In genomic region chr4:97788537-97788936, GRCm38 (mm10) we compare ENCODE assay signal across 28 mouse cellular contexts. TPM values are rescaled to one million over a fixed set of nuclear protein-coding genes. Genes with fewer than 3 reads are reported as not detected.
A peak's percentile ranks its signal among the peaks of the same experiment; 100 is the strongest.
DNase-seq lines count a peak whose midpoint lies in the region; ATAC-seq and TF ChIP-seq lines count a peak whose summit lies in the region.
"Had no signal": no experiment of that assay in that cellular context is flagged by ENCODE, and none has a peak within 500 bp of the region (broad histone marks: within the 10 kb centered on the region; RNA-seq: fewer than 3 reads in every experiment).

No protein-coding gene starts in this region.

- no peak for TF ChIP-seq EP300 in lung, postnatal 0 days (IDR thresholded peaks at IDR 0.05)

- H3K4me3 ChIP-seq in gastrocnemius, adult 2 months, result no peak overlapping the region
- no peak overlapping the region for H3K4me3 ChIP-seq in hindbrain, embryonic 13.5 days
- no peak overlapping the region for H3K4me3 ChIP-seq in hindbrain, embryonic 10.5 days
- H3K4me3 ChIP-seq in lung, postnatal 0 days (ENCODE audit: low read depth, low read length), result no peak overlapping the region
- H3K4me3 ChIP-seq in forebrain, embryonic 16.5 days (replicated peaks; ENCODE audit: low read length), result no peak overlapping the region
- H3K4me3 ChIP-seq in midbrain, embryonic 14.5 days (replicated peaks; ENCODE audit: low read depth, low read length), result no peak overlapping the region
- H3K4me3 ChIP-seq: intestine, embryonic 15.5 days; limb, embryonic 12.5 days had no signal

- peak overlapping the region; percentile 67 for H3K27ac ChIP-seq in gastrocnemius, adult 2 months
- 0 out of 2 replicates have a peak overlapping the region, but pooled peaks have one; percentile 30 for H3K27ac ChIP-seq in hindbrain, embryonic 13.5 days
- H3K27ac ChIP-seq in hindbrain, embryonic 10.5 days, result no peak overlapping the region
- H3K27ac ChIP-seq in lung, postnatal 0 days (ENCODE audit: low read length), result peak overlapping the region; percentile 43; the same call in 1 of the 2 replicates
- peak overlapping the region; percentile 60 for H3K27ac ChIP-seq in forebrain, embryonic 16.5 days (ENCODE audit: low read length)
- no peak overlapping the region for H3K27ac ChIP-seq in midbrain, embryonic 14.5 days (replicated peaks; ENCODE audit: low read depth, low read length)
- H3K27ac ChIP-seq: intestine, embryonic 15.5 days; limb, embryonic 12.5 days had no signal

- no peak overlapping the region for H3K9ac ChIP-seq in hindbrain, embryonic 13.5 days
- H3K9ac ChIP-seq in lung, postnatal 0 days (replicated peaks; ENCODE audit: low read depth), result no peak overlapping the region
- no peak overlapping the region for H3K9ac ChIP-seq in forebrain, embryonic 16.5 days (replicated peaks; ENCODE audit: low read depth, low read length)
- no peak overlapping the region for H3K9ac ChIP-seq in midbrain, embryonic 14.5 days (replicated peaks; ENCODE audit: low read length)
- H3K9ac ChIP-seq: intestine, embryonic 15.5 days; limb, embryonic 12.5 days; liver, postnatal 0 days had no signal

- H3K4me2 ChIP-seq in hindbrain, embryonic 13.5 days, result no peak overlapping the region
- no peak overlapping the region for H3K4me2 ChIP-seq in lung, postnatal 0 days (replicated peaks; ENCODE audit: low read depth, low read length)
- H3K4me2 ChIP-seq in forebrain, embryonic 16.5 days (ENCODE audit: low read length), result peak overlapping the region; percentile 6
- H3K4me2 ChIP-seq in midbrain, embryonic 14.5 days (ENCODE audit: low read length), result no peak overlapping the region
- H3K4me2 ChIP-seq: intestine, embryonic 15.5 days; limb, embryonic 12.5 days; liver, embryonic 11.5 days; midbrain, embryonic 11.5 days had no signal

- no peaks in the 10 kb centered on the region for H3K9me3 ChIP-seq in hindbrain, embryonic 13.5 days
- H3K9me3 ChIP-seq in hindbrain, embryonic 10.5 days, result no peaks in the 10 kb centered on the region
- no peaks in the 10 kb centered on the region for H3K9me3 ChIP-seq in lung, postnatal 0 days (ENCODE audit: low read length)
- H3K9me3 ChIP-seq in forebrain, embryonic 16.5 days (ENCODE audit: control insufficient read depth, low read length), result no peaks in the 10 kb centered on the region
- no peaks in the 10 kb centered on the region for H3K9me3 ChIP-seq in midbrain, embryonic 14.5 days (ENCODE audit: control insufficient read depth, low read length)
- H3K9me3 ChIP-seq: intestine, embryonic 15.5 days; limb, embryonic 12.5 days had no signal

- H3K36me3 ChIP-seq in hindbrain, embryonic 13.5 days, result peaks cover 2% of the 10 kb centered on the region
- H3K36me3 ChIP-seq in hindbrain, embryonic 10.5 days, result peaks cover 16% of the 10 kb centered on the region
- H3K36me3 ChIP-seq in lung, postnatal 0 days (ENCODE audit: insufficient read depth, low read length), result peaks cover under 1% of the 10 kb centered on the region; the same call in 1 of the 2 replicates
- peaks cover 2% of the 10 kb centered on the region for H3K36me3 ChIP-seq in forebrain, embryonic 16.5 days (ENCODE audit: control insufficient read depth, insufficient read depth)
- H3K36me3 ChIP-seq in midbrain, embryonic 14.5 days (ENCODE audit: control insufficient read depth, insufficient read depth, low read length), result peaks cover 4% of the 10 kb centered on the region; the same call in 1 of the 2 replicates

- H3K27me3 ChIP-seq in hindbrain, embryonic 13.5 days, result no peaks in the 10 kb centered on the region
- peaks cover 76% of the 10 kb centered on the region for H3K27me3 ChIP-seq in hindbrain, embryonic 10.5 days (ENCODE audit: insufficient read depth, poor library complexity, severe bottlenecking)
- no peaks in the 10 kb centered on the region for H3K27me3 ChIP-seq in lung, postnatal 0 days (replicated peaks; ENCODE audit: insufficient read depth, low read length)
- no peaks in the 10 kb centered on the region for H3K27me3 ChIP-seq in forebrain, embryonic 16.5 days (replicated peaks; ENCODE audit: control insufficient read depth, insufficient read depth, low read length)
- H3K27me3 ChIP-seq in midbrain, embryonic 14.5 days (ENCODE audit: control insufficient read depth, insufficient read depth, low read length), result peaks cover 24% of the 10 kb centered on the region
- H3K27me3 ChIP-seq: intestine, embryonic 15.5 days; limb, embryonic 12.5 days had no signal

- intact Hi-C loops in gastrocnemius, adult 2 months (cut with DNase I), result no loop called here

- ATAC-seq in hindbrain, embryonic 13.5 days (ENCODE audit: low FRiP score), result no peak
- ATAC-seq in lung, postnatal 0 days, result no peak
- ATAC-seq in forebrain, embryonic 16.5 days, result no peak
- ATAC-seq in midbrain, embryonic 14.5 days (ENCODE audit: low FRiP score, low TSS enrichment), result no peak
- ATAC-seq: intestine, embryonic 15.5 days; liver, postnatal 0 days had no signal

- TF ChIP-seq CTCF in gastrocnemius, adult 2 months (IDR thresholded peaks at IDR 0.05), result no peak
- TF ChIP-seq CTCF in lung, postnatal 0 days (IDR thresholded peaks at IDR 0.05), result no peak

- WGBS in hindbrain, embryonic 13.5 days, result 64% methylated on average over 4 of the region's 4 CpGs
- 74% methylated on average over 4 of the region's 4 CpGs for WGBS in hindbrain, embryonic 10.5 days
- WGBS in lung, postnatal 0 days, result 72% methylated on average over 4 of the region's 4 CpGs
- WGBS in forebrain, embryonic 16.5 days, result 14% methylated on average over 4 of the region's 4 CpGs
- WGBS in midbrain, embryonic 14.5 days, result 56% methylated on average over 4 of the region's 4 CpGs

- DNase-seq in gastrocnemius, adult 2 months, result no peak
- DNase-seq in gastrocnemius, postnatal 10 days, result no peak
- DNase-seq in hindbrain, embryonic 10.5 days (ENCODE audit: low spot score), result no peak
- no peak for DNase-seq in lung, postnatal 0 days (ENCODE audit: low spot score)
- DNase-seq in lung, postnatal 14 days, result no peak
- DNase-seq in midbrain, embryonic 14.5 days, result no peak
- DNase-seq: adrenal gland, adult 8-10 months; cerebellum, adult 8-10 months; cerebellum, postnatal 36 days; gastrocnemius, postnatal 14 days; heart, adult 18-20 months; heart, postnatal 36 days; kidney, adult 8-10 months; kidney, postnatal 10 days; liver, postnatal 0 days; lung, postnatal 10 days; retina, postnatal 1 day; right cerebral cortex, postnatal 25 days; spleen, adult 18-20 months had no signal

- H3K4me1 ChIP-seq in hindbrain, embryonic 13.5 days (replicated peaks), result peaks cover 40% of the 10 kb centered on the region
- H3K4me1 ChIP-seq in hindbrain, embryonic 10.5 days (replicated peaks), result no peaks in the 10 kb centered on the region
- 0 out of 2 replicates have a peak, but pooled peaks cover 6% of the 10 kb centered on the region for H3K4me1 ChIP-seq in lung, postnatal 0 days (ENCODE audit: insufficient read depth, low read depth, low read length)
- H3K4me1 ChIP-seq in forebrain, embryonic 16.5 days (replicated peaks; ENCODE audit: control insufficient read depth, insufficient read depth, low read length), result peaks cover 52% of the 10 kb centered on the region
- peaks cover 4% of the 10 kb centered on the region; the same call in 1 of the 2 replicates for H3K4me1 ChIP-seq in midbrain, embryonic 14.5 days (ENCODE audit: control insufficient read depth, insufficient read depth, low read length)
- H3K4me1 ChIP-seq: intestine, embryonic 15.5 days had no signal

RNA-seq across cellular contexts. Expression of gene E130114P18Rik, which starts 10.7 kb away (rescaled TPM):
- not detected for total RNA-seq in gastrocnemius, adult 2 months (2021)
- 1 to 10 TPM; 1.4 TPM for total RNA-seq in gastrocnemius, postnatal 10 days (2021)
- polyA plus RNA-seq in hindbrain, embryonic 13.5 days (2015; fragmentation: Nextera tagmentation; extraction: Ambion mirVana), result 34.2 and 37.0 TPM in 2 replicates
- polyA plus RNA-seq in hindbrain, embryonic 10.5 days (2016; fragmentation: Nextera tagmentation; extraction: Ambion mirVana), result 12.7 and 18.4 TPM in 2 replicates
- 0.36 and 0.76 TPM in 2 replicates for polyA plus RNA-seq in lung, postnatal 0 days (2015; fragmentation: Nextera tagmentation; extraction: Ambion mirVana)
- 31.0 and 34.5 TPM in 2 replicates for polyA plus RNA-seq in forebrain, embryonic 16.5 days (2015; fragmentation: Nextera tagmentation; extraction: Ambion mirVana)
- polyA plus RNA-seq in midbrain, embryonic 14.5 days (2014; fragmentation: Nextera tagmentation; extraction: Ambion mirVana), result 22.4 and 23.6 TPM in 2 replicates
- total RNA-seq: heart, adult 18-20 months; megakaryocyte progenitor cell, adult 5-6 weeks; MEL had no signal
- polyA plus RNA-seq: C2C12; liver, postnatal 0 days had no signal

RNA-seq across cellular contexts. Expression of gene Nfia, which starts 16.0 kb away (rescaled TPM):
- total RNA-seq in gastrocnemius, adult 2 months (2021), result 10 to 100 TPM; 57.0 to 57.8 TPM
- 100 to 1,000 TPM; 111 to 124 TPM for total RNA-seq in gastrocnemius, postnatal 10 days (2021)
- 48.1 and 53.2 TPM in 2 replicates for polyA plus RNA-seq in hindbrain, embryonic 13.5 days (2015; fragmentation: Nextera tagmentation; extraction: Ambion mirVana)
- 10.9 and 17.5 TPM in 2 replicates for polyA plus RNA-seq in hindbrain, embryonic 10.5 days (2016; fragmentation: Nextera tagmentation; extraction: Ambion mirVana)
- 40.5 and 45.4 TPM in 2 replicates for polyA plus RNA-seq in lung, postnatal 0 days (2015; fragmentation: Nextera tagmentation; extraction: Ambion mirVana)
- 88.3 and 97.1 TPM in 2 replicates for polyA plus RNA-seq in forebrain, embryonic 16.5 days (2015; fragmentation: Nextera tagmentation; extraction: Ambion mirVana)
- 30.1 and 37.2 TPM in 2 replicates for polyA plus RNA-seq in midbrain, embryonic 14.5 days (2014; fragmentation: Nextera tagmentation; extraction: Ambion mirVana)

Comparison
In these comparisons a context has a peak if more than half of its experiments do, and no peak if none do; other contexts are left out.
1. H3K27ac ChIP-seq: peak in gastrocnemius, adult 2 months (single experiment), hindbrain, embryonic 13.5 days (single experiment), lung, postnatal 0 days (single experiment) and forebrain, embryonic 16.5 days (single experiment); none in hindbrain, embryonic 10.5 days (single experiment) and midbrain, embryonic 14.5 days (single experiment).